9 mouse cellular contexts compared by ENCODE assay signal in the genomic region with DNA sequence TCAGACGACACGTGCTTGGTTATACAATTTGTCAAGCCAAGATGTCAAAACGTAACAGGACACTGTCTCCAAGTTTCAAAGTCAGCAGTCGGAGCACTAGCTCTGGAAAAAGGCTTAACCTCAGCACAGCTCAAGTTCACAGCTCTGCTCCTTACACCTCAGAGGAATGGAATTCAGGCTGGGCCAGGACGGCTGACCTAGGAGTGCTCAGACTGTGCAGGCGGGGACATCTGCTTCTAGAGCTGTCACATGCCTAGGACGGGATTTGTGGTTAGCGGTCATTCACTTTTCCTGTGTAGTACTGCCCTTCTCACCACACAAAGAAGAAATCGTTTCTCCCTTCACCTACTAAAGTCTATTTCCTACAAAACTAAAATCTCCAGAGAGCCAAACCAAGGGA. TPM values are rescaled to one million over a fixed set of nuclear protein-coding genes. Genes with fewer than 3 reads are reported as not detected.
DNase-seq lines count a peak whose midpoint lies in the region; ATAC-seq lines count a peak whose summit lies in the region.
"Had no signal": no experiment of that assay in that cellular context is flagged by ENCODE, and none has a peak within 500 bp of the region (broad histone marks: within the 10 kb centered on the region; RNA-seq: fewer than 3 reads in every experiment).

No protein-coding gene starts in this region.

- H3K36me3 ChIP-seq in embryonic facial prominence, embryonic 12.5 days, result no peaks in the 10 kb centered on the region
- no peaks in the 10 kb centered on the region for H3K36me3 ChIP-seq in limb, embryonic 15.5 days
- H3K36me3 ChIP-seq: embryonic facial prominence, embryonic 13.5 days had no signal

- no peak overlapping the region for H3K9ac ChIP-seq in embryonic facial prominence, embryonic 12.5 days
- no peak overlapping the region for H3K9ac ChIP-seq in limb, embryonic 15.5 days
- H3K9ac ChIP-seq: embryonic facial prominence, embryonic 13.5 days had no signal

- H3K9me3 ChIP-seq in embryonic facial prominence, embryonic 12.5 days, result no peaks in the 10 kb centered on the region
- no peaks in the 10 kb centered on the region for H3K9me3 ChIP-seq in limb, embryonic 15.5 days
- H3K9me3 ChIP-seq: embryonic facial prominence, embryonic 13.5 days had no signal

- WGBS in embryonic facial prominence, embryonic 12.5 days, result 13% methylated on average over 9 of the region's 9 CpGs
- WGBS in limb, embryonic 15.5 days, result 9% methylated on average over 9 of the region's 9 CpGs

- no peak overlapping the region for H3K4me2 ChIP-seq in embryonic facial prominence, embryonic 12.5 days (replicated peaks)
- no peak overlapping the region for H3K4me2 ChIP-seq in limb, embryonic 15.5 days
- H3K4me2 ChIP-seq: embryonic facial prominence, embryonic 13.5 days had no signal

- peaks cover 4% of the 10 kb centered on the region; the same call in 1 of the 2 replicates for H3K4me1 ChIP-seq in embryonic facial prominence, embryonic 12.5 days
- H3K4me1 ChIP-seq in limb, embryonic 15.5 days, result peaks cover 17% of the 10 kb centered on the region

- H3K27ac ChIP-seq in embryonic facial prominence, embryonic 12.5 days, result no peak overlapping the region
- peak overlapping the region; percentile 43; the same call in 1 of the 2 replicates for H3K27ac ChIP-seq in limb, embryonic 15.5 days
- H3K27ac ChIP-seq: embryonic facial prominence, embryonic 13.5 days had no signal

- no peak overlapping the region for H3K4me3 ChIP-seq in embryonic facial prominence, embryonic 12.5 days
- H3K4me3 ChIP-seq in limb, embryonic 15.5 days, result no peak overlapping the region
- H3K4me3 ChIP-seq: embryonic facial prominence, embryonic 13.5 days had no signal

- intact Hi-C loops in heart, postnatal 14 days (cut with DNase I), result no loop called here

- no peaks in the 10 kb centered on the region for H3K27me3 ChIP-seq in embryonic facial prominence, embryonic 12.5 days
- H3K27me3 ChIP-seq in limb, embryonic 15.5 days, result no peaks in the 10 kb centered on the region
- H3K27me3 ChIP-seq: embryonic facial prominence, embryonic 13.5 days had no signal

- DNase-seq in adipocyte (ENCODE audit: low spot score), result peak; percentile 69
- DNase-seq in heart, postnatal 14 days, result peak; percentile 32 to 50
- no peak for DNase-seq in layer of hippocampus, adult 18-20 months (ENCODE audit: low spot score in 2 of 2)
- DNase-seq in cerebellum, postnatal 4 days (ENCODE audit: low spot score in 2 of 2), result no peak

- peak; percentile 84 for ATAC-seq in embryonic facial prominence, embryonic 12.5 days (ENCODE audit: insufficient number of reproducible peaks, insufficient read depth, low FRiP score, low TSS enrichment)
- ATAC-seq in limb, embryonic 15.5 days (ENCODE audit: insufficient number of reproducible peaks, low FRiP score, low TSS enrichment, low read depth), result peak; percentile 74; the same call in 1 of the 2 replicates
- no peak for ATAC-seq in frontal cortex, adult (ENCODE audit: low TSS enrichment)

RNA-seq across cellular contexts. Expression of a gene that starts 3.9 kb away (rescaled TPM):
- 26.7 and 27.1 TPM in 2 replicates for polyA plus RNA-seq in embryonic facial prominence, embryonic 12.5 days (2016; fragmentation: Nextera tagmentation; extraction: Ambion mirVana)
- 10 to 100 TPM; 11.9 to 12.5 TPM for total RNA-seq in heart, postnatal 14 days (2021)
- polyA plus RNA-seq in limb, embryonic 15.5 days (2015; fragmentation: Nextera tagmentation; extraction: Ambion mirVana), result 18.8 and 20.2 TPM in 2 replicates
- 10 to 100 TPM; 37.8 to 40.9 TPM for total RNA-seq in layer of hippocampus, adult 18-20 months (2021)

RNA-seq across cellular contexts. Expression of a gene that starts 22.1 kb away (rescaled TPM):
- polyA plus RNA-seq in embryonic facial prominence, embryonic 12.5 days (2016; fragmentation: Nextera tagmentation; extraction: Ambion mirVana), result 2.0 and 2.1 TPM in 2 replicates
- total RNA-seq in heart, postnatal 14 days (2021), result not detected
- polyA plus RNA-seq in limb, embryonic 15.5 days (2015; fragmentation: Nextera tagmentation; extraction: Ambion mirVana), result 62.4 and 62.7 TPM in 2 replicates
- not detected for total RNA-seq in layer of hippocampus, adult 18-20 months (2021)
- polyA plus RNA-seq: small intestine, adult 2 months had no signal

RNA-seq across cellular contexts. Expression of a gene that starts 48.4 kb away (rescaled TPM):
- 271 and 307 TPM in 2 replicates for polyA plus RNA-seq in embryonic facial prominence, embryonic 12.5 days (2016; fragmentation: Nextera tagmentation; extraction: Ambion mirVana)
- 100 to 1,000 TPM; 325 to 358 TPM for total RNA-seq in heart, postnatal 14 days (2021)
- 513 and 549 TPM in 2 replicates for polyA plus RNA-seq in limb, embryonic 15.5 days (2015; fragmentation: Nextera tagmentation; extraction: Ambion mirVana)
- 100 to 1,000 TPM; 215 to 227 TPM for total RNA-seq in layer of hippocampus, adult 18-20 months (2021)

RNA-seq across cellular contexts. Expression of a gene that starts 60.0 kb away (rescaled TPM):
- polyA plus RNA-seq in embryonic facial prominence, embryonic 12.5 days (2016; fragmentation: Nextera tagmentation; extraction: Ambion mirVana), result 17.6 and 17.9 TPM in 2 replicates
- total RNA-seq in heart, postnatal 14 days (2021), result 10 to 100 TPM; 20.8 to 24.2 TPM
- polyA plus RNA-seq in limb, embryonic 15.5 days (2015; fragmentation: Nextera tagmentation; extraction: Ambion mirVana), result 14.4 and 16.6 TPM in 2 replicates
- 1 to 10 TPM; 3.6 to 5.7 TPM for total RNA-seq in layer of hippocampus, adult 18-20 months (2021)

Comparison
In these comparisons a context has a peak if more than half of its experiments do, and no peak if none do; other contexts are left out.
1. DNase-seq: peak in adipocyte (single experiment) and heart, postnatal 14 days (2 of 2); none in layer of hippocampus, adult 18-20 months (0 of 2) and cerebellum, postnatal 4 days (0 of 2).